Comparison of ENCODE assay signal across 8 mouse cellular contexts in the genomic region with DNA sequence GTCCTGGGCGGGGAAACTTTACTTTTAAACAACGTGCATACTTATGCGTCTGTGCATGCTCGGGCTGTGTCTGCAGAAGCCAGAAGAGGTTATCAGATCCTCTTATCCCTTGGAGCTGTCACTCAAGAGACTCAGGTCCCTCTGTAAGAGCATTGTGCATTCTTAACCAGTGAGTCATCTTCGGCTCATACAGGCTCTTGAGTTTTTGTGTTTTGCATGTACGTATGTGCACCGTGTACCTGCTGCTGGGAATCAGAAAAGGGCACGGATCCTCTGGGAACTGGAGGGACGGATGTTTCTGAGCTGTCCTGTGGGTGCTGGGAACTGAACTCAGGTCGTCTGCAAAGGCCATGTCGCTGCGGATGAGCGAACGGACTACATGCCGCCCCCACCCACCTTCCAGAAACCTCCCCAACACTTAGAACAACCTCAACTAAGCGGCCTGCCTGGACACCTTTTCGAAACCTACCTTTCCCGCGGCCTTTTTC. TPM values are rescaled to one million over a fixed set of nuclear protein-coding genes. Genes with fewer than 3 reads are reported as not detected.
DNase-seq lines count a peak whose midpoint lies in the region; ATAC-seq and TF ChIP-seq lines count a peak whose summit lies in the region.

No protein-coding gene starts in this region.

- H3K4me1 ChIP-seq in megakaryocyte, embryonic 14.5 days = peaks cover 34% of the 10 kb centered on the region
- peaks cover 10% of the 10 kb centered on the region for H3K4me1 ChIP-seq in bone marrow macrophage, adult 2 months (ENCODE audit: control insufficient read depth, insufficient read depth, low read length)
- peaks cover 20% of the 10 kb centered on the region for H3K4me1 ChIP-seq in heart, embryonic 10.5 days
- H3K4me1 ChIP-seq in limb, embryonic 13.5 days = peaks cover 30% of the 10 kb centered on the region
- peaks cover 27% of the 10 kb centered on the region for H3K4me1 ChIP-seq in midbrain, embryonic 16.5 days (ENCODE audit: control insufficient read depth, insufficient read depth, low read length)

- H3K27ac ChIP-seq in bone marrow macrophage, adult 2 months (ENCODE audit: insufficient read depth, low read depth, low read length) = peak overlapping the region; percentile 71; the same call in 1 of the 2 replicates
- peak overlapping the region; percentile 100 for H3K27ac ChIP-seq in heart, embryonic 10.5 days
- peak overlapping the region; percentile 97 for H3K27ac ChIP-seq in limb, embryonic 13.5 days
- H3K27ac ChIP-seq in midbrain, embryonic 16.5 days (ENCODE audit: low read length) = peak overlapping the region; percentile 99

- peak; percentile 83 for DNase-seq in heart, embryonic 10.5 days (ENCODE audit: low spot score)
- no peak for DNase-seq in layer of hippocampus, adult 8-10 months (ENCODE audit: low spot score in 2 of 2)
- DNase-seq in ovary, postnatal 14 days (ENCODE audit: low spot score) = no peak

- no peaks in the 10 kb centered on the region for H3K9me3 ChIP-seq in megakaryocyte, embryonic 14.5 days
- no peaks in the 10 kb centered on the region for H3K9me3 ChIP-seq in heart, embryonic 10.5 days
- H3K9me3 ChIP-seq in limb, embryonic 13.5 days = no peaks in the 10 kb centered on the region
- H3K9me3 ChIP-seq in midbrain, embryonic 16.5 days (replicated peaks; ENCODE audit: control insufficient read depth, low read length, poor library complexity, severe bottlenecking) = no peaks in the 10 kb centered on the region

- no peak for TF ChIP-seq CTCF in bone marrow macrophage, adult 2 months (IDR thresholded peaks at IDR 0.05; ENCODE audit: low read depth, low read length)

- no peak for ATAC-seq in megakaryocyte, adult 5-6 weeks (ENCODE audit: poor library complexity, severe bottlenecking)
- ATAC-seq in limb, embryonic 13.5 days (ENCODE audit: low FRiP score, low read depth) = no peak
- no peak for ATAC-seq in midbrain, embryonic 16.5 days

- peak overlapping the region; percentile 94 for H3K4me3 ChIP-seq in megakaryocyte, embryonic 14.5 days (replicated peaks)
- H3K4me3 ChIP-seq in bone marrow macrophage, adult 2 months (ENCODE audit: insufficient read depth, low read length) = peak overlapping the region; percentile 63
- peak overlapping the region; percentile 97 for H3K4me3 ChIP-seq in heart, embryonic 10.5 days
- peak overlapping the region; percentile 97 for H3K4me3 ChIP-seq in limb, embryonic 13.5 days
- peak overlapping the region; percentile 69 for H3K4me3 ChIP-seq in midbrain, embryonic 16.5 days (ENCODE audit: low read depth, low read length)

- TF ChIP-seq POLR2A in bone marrow macrophage, adult 2 months (IDR thresholded peaks at IDR 0.05; ENCODE audit: borderline replicate concordance, low read depth, low read length) = no peak

- H3K9ac ChIP-seq in limb, embryonic 13.5 days = peak overlapping the region; percentile 98
- peak overlapping the region; percentile 84 for H3K9ac ChIP-seq in midbrain, embryonic 16.5 days (ENCODE audit: low read depth, low read length)

- H3K27me3 ChIP-seq in megakaryocyte, embryonic 14.5 days (replicated peaks) = peaks cover 33% of the 10 kb centered on the region
- H3K27me3 ChIP-seq in heart, embryonic 10.5 days (ENCODE audit: insufficient read depth, poor library complexity, severe bottlenecking) = no peaks in the 10 kb centered on the region
- H3K27me3 ChIP-seq in limb, embryonic 13.5 days = no peaks in the 10 kb centered on the region
- H3K27me3 ChIP-seq in midbrain, embryonic 16.5 days (ENCODE audit: control insufficient read depth, insufficient read depth, low read depth, low read length) = no peaks in the 10 kb centered on the region

- peak overlapping the region; percentile 92 for H3K4me2 ChIP-seq in limb, embryonic 13.5 days (replicated peaks)
- H3K4me2 ChIP-seq in midbrain, embryonic 16.5 days (ENCODE audit: low read length) = peak overlapping the region; percentile 93

- H3K36me3 ChIP-seq in megakaryocyte, embryonic 14.5 days (replicated peaks; ENCODE audit: low read length) = peaks cover 35% of the 10 kb centered on the region
- H3K36me3 ChIP-seq in heart, embryonic 10.5 days = peaks cover 50% of the 10 kb centered on the region
- peaks cover 46% of the 10 kb centered on the region for H3K36me3 ChIP-seq in limb, embryonic 13.5 days
- peaks cover 20% of the 10 kb centered on the region for H3K36me3 ChIP-seq in midbrain, embryonic 16.5 days (ENCODE audit: control insufficient read depth, insufficient read depth, low read length)

- WGBS in heart, embryonic 10.5 days = 3% methylated on average over 19 of the region's 19 CpGs
- 3% methylated on average over 19 of the region's 19 CpGs for WGBS in limb, embryonic 13.5 days
- WGBS in midbrain, embryonic 16.5 days = 5% methylated on average over 19 of the region's 19 CpGs

RNA-seq across cellular contexts. Expression of a gene that starts 0.8 kb away (rescaled TPM):
- 9.3 and 59.4 TPM in 2 replicates for polyA plus RNA-seq in megakaryocyte, embryonic 14.5 days (2012; ENCODE audit: insufficient read depth, low replicate concordance)
- 41.8 and 53.3 TPM in 2 replicates for total RNA-seq in megakaryocyte, adult 5-6 weeks (2015)
- 71.5 and 75.2 TPM in 2 replicates for total RNA-seq in megakaryocyte, adult 5-6 weeks (2017)
- polyA plus RNA-seq in bone marrow macrophage, adult 2 months (2012; ENCODE audit: insufficient read depth, insufficient read length, missing spikeins) = 59.3 and 68.7 TPM in 2 replicates
- 554 and 714 TPM in 2 replicates for polyA plus RNA-seq in heart, embryonic 10.5 days (2016; fragmentation: Nextera tagmentation; extraction: Ambion mirVana)
- polyA plus RNA-seq in limb, embryonic 13.5 days (2015; fragmentation: Nextera tagmentation; extraction: Ambion mirVana) = 756 and 813 TPM in 2 replicates
- polyA plus RNA-seq in midbrain, embryonic 16.5 days (2015; fragmentation: Nextera tagmentation; extraction: Ambion mirVana) = 304 and 377 TPM in 2 replicates
- 10 to 100 TPM; 57.8 to 81.9 (median 67.6) TPM for total RNA-seq in layer of hippocampus, adult 8-10 months (2022)

RNA-seq across cellular contexts. Expression of a gene that starts 18.5 kb away (rescaled TPM):
- polyA plus RNA-seq in megakaryocyte, embryonic 14.5 days (2012; ENCODE audit: insufficient read depth, low replicate concordance) = 4.1 TPM in 1 of 2 replicates, not detected in the other
- total RNA-seq in megakaryocyte, adult 5-6 weeks (2015) = 4.4 and 5.5 TPM in 2 replicates
- 6.0 and 7.1 TPM in 2 replicates for total RNA-seq in megakaryocyte, adult 5-6 weeks (2017)
- 11.0 and 12.8 TPM in 2 replicates for polyA plus RNA-seq in bone marrow macrophage, adult 2 months (2012; ENCODE audit: insufficient read depth, insufficient read length, missing spikeins)
- polyA plus RNA-seq in heart, embryonic 10.5 days (2016; fragmentation: Nextera tagmentation; extraction: Ambion mirVana) = 94.3 and 111 TPM in 2 replicates
- 64.3 and 65.8 TPM in 2 replicates for polyA plus RNA-seq in limb, embryonic 13.5 days (2015; fragmentation: Nextera tagmentation; extraction: Ambion mirVana)
- polyA plus RNA-seq in midbrain, embryonic 16.5 days (2015; fragmentation: Nextera tagmentation; extraction: Ambion mirVana) = 242 and 245 TPM in 2 replicates
- total RNA-seq in layer of hippocampus, adult 8-10 months (2022) = 10 to 100 TPM; 62.5 to 72.2 (median 68.0) TPM

RNA-seq across cellular contexts. Expression of a gene that starts 44.4 kb away (rescaled TPM):
- polyA plus RNA-seq in megakaryocyte, embryonic 14.5 days (2012; ENCODE audit: insufficient read depth, low replicate concordance) = 1.5 and 3.6 TPM in 2 replicates
- total RNA-seq in megakaryocyte, adult 5-6 weeks (2015) = 17.0 and 28.7 TPM in 2 replicates
- 32.3 and 34.6 TPM in 2 replicates for total RNA-seq in megakaryocyte, adult 5-6 weeks (2017)
- polyA plus RNA-seq in bone marrow macrophage, adult 2 months (2012; ENCODE audit: insufficient read depth, insufficient read length, missing spikeins) = 34.6 and 34.8 TPM in 2 replicates
- 89.2 and 93.6 TPM in 2 replicates for polyA plus RNA-seq in heart, embryonic 10.5 days (2016; fragmentation: Nextera tagmentation; extraction: Ambion mirVana)
- 109 TPM in 2 replicates for polyA plus RNA-seq in limb, embryonic 13.5 days (2015; fragmentation: Nextera tagmentation; extraction: Ambion mirVana)
- polyA plus RNA-seq in midbrain, embryonic 16.5 days (2015; fragmentation: Nextera tagmentation; extraction: Ambion mirVana) = 264 and 288 TPM in 2 replicates
- 100 to 1,000 TPM; 128 to 157 (median 145) TPM for total RNA-seq in layer of hippocampus, adult 8-10 months (2022)
